Mouse (Mus musculus) cerebellum, adult 8-10 months (tissue): ENCODE results near the gene Gpr160.

Source experiments
- DNase-seq: peaks from one replicate; pipeline ENCODE4 v3.0.0; 2022

Gene Gpr160

GRCm38 (mm10) chr3:30917160-30917559 lies 61.4 kb downstream of the Gpr160 start:
- DNase-seq, result no peak

DNA sequence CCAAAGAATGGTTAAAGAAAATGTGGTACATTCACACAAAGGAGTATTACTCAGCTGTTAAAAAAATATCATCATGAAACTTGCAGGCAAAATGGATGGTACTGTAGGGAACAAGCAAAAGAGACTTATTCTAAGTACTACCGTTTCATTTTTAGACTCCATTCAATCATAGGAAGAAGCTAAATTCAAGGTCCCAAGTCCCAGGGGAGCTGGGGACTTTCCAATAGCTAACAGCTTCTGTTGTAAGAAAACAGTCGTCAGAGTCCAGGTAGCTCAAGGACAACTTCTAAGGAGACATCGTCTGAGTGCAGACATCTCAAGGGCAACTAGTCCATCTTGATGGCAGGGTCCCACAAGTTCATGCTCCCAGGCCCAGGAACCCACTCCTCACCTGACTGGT lies 71.9 kb downstream of the Gpr160 start:
- no peak for DNase-seq

- no peak for DNase-seq
These were observed 74.1 kb downstream of the Gpr160 start for GRCm38 (mm10) chr3:30929828-30930227.

DNA sequence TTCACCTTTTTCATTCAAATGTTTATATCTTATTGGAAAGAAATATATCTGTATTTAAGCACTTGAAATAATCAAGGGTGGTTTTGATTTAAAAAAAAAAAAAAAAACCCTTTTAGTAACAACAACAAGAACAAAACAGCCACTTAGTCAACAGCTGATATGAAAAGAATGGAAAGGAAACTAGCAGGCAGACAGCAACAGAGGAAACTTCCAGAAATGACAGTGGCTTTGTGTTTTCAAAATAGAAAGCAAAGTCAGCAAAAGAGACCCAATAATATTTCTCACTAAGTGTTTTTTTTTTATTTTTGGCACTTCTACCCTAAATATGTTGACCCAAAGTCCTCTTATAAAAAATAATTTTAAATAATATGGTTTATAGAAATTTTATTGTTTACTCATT lies 78.6 kb downstream of the Gpr160 start:
- no peak for DNase-seq
